Mouse (Mus musculus): ENCODE measurements around the gene Pde3b. TPM values are rescaled to one million over a fixed set of nuclear protein-coding genes. Genes with fewer than 3 reads are reported as not detected.
"Not testable (repeated sequence)": the region's sequence is repeated elsewhere in the genome, so short reads cannot be mapped to it uniquely, and the experiment has no call there.

Pde3b gene
- polyA plus RNA-seq (2016; fragmentation: Nextera tagmentation; extraction: Ambion mirVana), result 5.1 and 5.2 TPM in 2 replicates

- Histone ChIP-seq H3K27ac (peak within 1 kb of the TSS; percentile 69), H3K4me2 (peak within 1 kb of the TSS; percentile 96), H3K9me3 (replicated peaks) (no peaks in the 10 kb centered on the region), H3K36me3 (no peaks in the 10 kb centered on the region), H3K9ac (peak within 1 kb of the TSS; percentile 81), H3K27me3 (replicated peaks) (peaks cover 27% of the 10 kb centered on the region), H3K4me1 (peaks cover 19% of the 10 kb centered on the region; the same call in 1 of the 2 replicates), H3K4me3 (peak within 1 kb of the TSS; percentile 77)
- peak; percentile 81 for ATAC-seq
- WGBS (ENCODE audit: insufficient replicate concordance), result 2% methylated on average over 67 of the region's 70 CpGs
Observed at GRCm38 (mm10) chr7:114414421-114415335, at the start of gene Pde3b. Pde3b (plus strand) TSS chr7:114415281.

DNA sequence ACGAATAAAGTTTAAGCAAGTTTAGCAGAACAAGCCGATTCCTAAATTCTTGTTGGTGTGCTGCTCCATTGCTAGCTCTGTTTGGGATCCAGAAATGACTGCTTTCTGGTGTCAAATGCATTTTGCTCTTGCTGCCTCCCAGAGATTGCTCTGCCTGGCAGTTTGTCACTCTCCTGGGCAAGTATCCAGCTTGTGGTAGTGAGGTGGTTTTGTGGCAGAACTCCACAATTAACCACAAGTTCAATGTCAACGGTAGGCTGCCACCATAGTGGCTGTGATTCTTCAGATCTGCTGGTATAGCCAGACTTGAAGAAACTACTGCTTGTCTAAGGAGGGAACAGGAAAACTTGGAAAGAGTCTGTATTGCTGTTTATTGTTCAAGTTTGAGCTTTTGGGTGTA is 13.0 kb upstream of the Pde3b start:
- no peak for ATAC-seq

DNA sequence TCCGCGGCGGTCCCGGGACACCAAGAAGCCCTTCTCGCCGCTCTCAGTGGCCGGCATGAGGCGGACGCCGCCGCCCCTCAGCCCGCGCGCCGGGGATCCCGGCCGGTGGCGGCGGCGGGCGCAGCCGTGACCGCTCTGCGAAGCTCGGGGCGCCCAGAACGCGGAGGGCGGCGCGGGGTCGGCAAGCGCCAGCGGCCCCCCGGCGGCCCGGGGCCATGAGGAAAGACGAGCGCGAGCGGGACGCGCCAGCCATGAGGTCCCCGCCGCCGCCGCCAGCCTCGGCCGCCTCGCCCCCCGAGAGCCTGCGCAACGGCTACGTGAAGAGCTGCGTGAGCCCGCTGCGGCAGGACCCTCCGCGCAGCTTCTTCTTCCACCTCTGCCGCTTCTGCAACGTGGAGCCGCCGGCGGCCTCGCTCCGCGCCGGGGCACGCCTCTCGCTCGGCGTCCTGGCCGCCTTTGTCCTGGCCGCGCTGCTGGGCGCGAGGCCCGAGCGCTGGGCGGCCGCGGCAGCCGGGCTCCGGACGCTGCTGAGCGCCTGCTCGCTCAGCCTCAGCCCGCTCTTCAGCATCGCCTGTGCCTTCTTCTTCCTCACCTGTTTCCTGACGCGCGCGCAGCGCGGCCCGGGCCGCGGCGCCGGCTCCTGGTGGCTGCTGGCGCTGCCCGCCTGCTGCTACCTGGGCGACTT is 397 bp downstream of the Pde3b start:
- peaks cover 27% of the 10 kb centered on the region for H3K27me3 ChIP-seq (replicated peaks)
- under 1% methylated on average over 75 of the region's 103 CpGs for WGBS (ENCODE audit: insufficient replicate concordance)
- peak overlapping the region; percentile 81 for H3K9ac ChIP-seq
- H3K4me3 ChIP-seq, result peak overlapping the region; percentile 77
- peak overlapping the region; percentile 69 for H3K27ac ChIP-seq
- H3K36me3 ChIP-seq, result no peaks in the 10 kb centered on the region
- no peaks in the 10 kb centered on the region for H3K9me3 ChIP-seq (replicated peaks)
- H3K4me1 ChIP-seq, result peaks cover 19% of the 10 kb centered on the region; the same call in 1 of the 2 replicates
- peak overlapping the region; percentile 96 for H3K4me2 ChIP-seq
- peak; percentile 64 for ATAC-seq

More for the DNA sequence above, 13.0 kb upstream of the Pde3b start:
- 60% methylated on average over 3 of the region's 3 CpGs for WGBS (ENCODE audit: insufficient replicate concordance)
- no peak overlapping the region for H3K4me2 ChIP-seq
- H3K9ac ChIP-seq, result no peak overlapping the region
- H3K27ac ChIP-seq, result no peak overlapping the region
- H3K36me3 ChIP-seq, result no peaks in the 10 kb centered on the region
- no peaks in the 10 kb centered on the region for H3K27me3 ChIP-seq (replicated peaks)
- H3K4me3 ChIP-seq, result no peak overlapping the region
- H3K9me3 ChIP-seq (replicated peaks), result no peaks in the 10 kb centered on the region
- H3K4me1 ChIP-seq, result no peaks in the 10 kb centered on the region

DNA sequence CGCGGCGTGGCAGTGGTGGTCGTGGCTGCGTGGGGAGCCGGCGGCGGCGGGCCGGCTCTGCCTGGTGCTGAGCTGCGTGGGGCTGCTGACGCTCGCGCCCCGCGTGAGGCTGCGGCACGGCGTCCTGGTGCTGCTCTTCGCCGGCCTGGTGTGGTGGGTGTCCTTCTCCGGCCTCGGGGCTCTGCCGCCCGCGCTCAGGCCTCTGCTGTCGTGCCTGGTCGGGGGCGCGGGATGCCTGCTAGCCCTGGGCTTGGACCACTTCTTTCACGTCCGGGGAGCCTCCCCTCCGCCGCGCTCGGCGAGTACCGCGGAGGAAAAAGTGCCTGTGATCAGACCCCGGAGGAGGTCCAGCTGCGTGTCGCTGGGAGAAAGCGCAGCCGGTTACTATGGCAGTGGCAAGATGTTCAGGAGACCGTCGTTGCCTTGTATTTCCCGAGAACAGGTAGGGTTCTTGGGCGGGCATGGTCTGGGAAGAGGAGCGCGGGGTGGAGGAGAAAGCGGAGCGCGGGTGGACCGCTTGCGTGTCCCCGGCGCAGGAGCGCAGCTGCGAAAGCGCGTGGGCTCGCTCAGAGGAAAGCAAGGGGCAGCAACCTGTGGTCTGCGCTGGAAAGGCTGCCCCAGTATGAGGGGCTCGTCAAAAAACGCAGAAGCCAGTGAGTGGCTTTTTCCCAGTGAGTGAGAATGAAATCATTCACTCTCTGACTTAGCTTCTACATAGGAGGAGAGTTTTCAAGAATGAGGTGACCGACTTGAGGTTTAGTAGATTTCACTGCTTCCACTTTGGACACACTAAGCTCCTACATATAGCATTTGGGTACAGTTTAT is 1.2 kb downstream of the Pde3b start:
- peak overlapping the region; percentile 96 for H3K4me2 ChIP-seq
- peaks cover 27% of the 10 kb centered on the region for H3K27me3 ChIP-seq (replicated peaks)
- no peaks in the 10 kb centered on the region for H3K9me3 ChIP-seq (replicated peaks)
- H3K36me3 ChIP-seq, result no peaks in the 10 kb centered on the region
- WGBS (ENCODE audit: insufficient replicate concordance), result under 1% methylated on average over 45 of the region's 66 CpGs
- peaks cover 19% of the 10 kb centered on the region; the same call in 1 of the 2 replicates for H3K4me1 ChIP-seq
- peak overlapping the region; percentile 77 for H3K4me3 ChIP-seq
- H3K9ac ChIP-seq, result peak overlapping the region; percentile 81
- peak overlapping the region; percentile 69; the same call in 1 of the 2 replicates for H3K27ac ChIP-seq
- ATAC-seq, result peak; percentile 21; the same call in 1 of the 2 replicates

DNA sequence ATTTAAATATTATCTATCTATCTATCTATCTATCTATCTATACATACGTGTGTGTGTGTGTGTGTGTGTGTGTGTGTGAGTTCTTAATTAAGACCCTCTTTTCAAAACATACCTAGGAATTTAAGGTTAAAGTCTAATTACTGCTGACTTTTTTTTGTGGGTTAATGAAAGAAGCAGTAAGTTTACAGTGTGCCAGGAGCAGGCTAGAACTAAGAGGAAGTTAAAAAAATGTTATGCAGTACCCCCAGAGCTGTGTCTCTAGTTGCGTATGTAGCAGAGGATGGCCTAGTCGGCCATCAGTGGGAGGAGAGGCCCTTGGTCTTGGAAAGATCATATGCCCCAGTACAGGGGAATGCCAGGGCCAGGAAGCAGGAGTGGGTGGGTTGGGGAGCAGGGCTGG is 4.2 kb downstream of the Pde3b start:
- ATAC-seq; H3K36me3 ChIP-seq; H3K27ac ChIP-seq; H3K4me3 ChIP-seq; H3K4me2 ChIP-seq; H3K9me3 ChIP-seq (replicated peaks); H3K9ac ChIP-seq: not testable (repeated sequence)
- Histone ChIP-seq H3K27me3 (replicated peaks) (peaks cover 23% of the 10 kb centered on the region), H3K4me1 (peaks cover 19% of the 10 kb centered on the region; the same call in 1 of the 2 replicates)
- 46% methylated on average over 3 of the region's 3 CpGs for WGBS (ENCODE audit: insufficient replicate concordance)

DNA sequence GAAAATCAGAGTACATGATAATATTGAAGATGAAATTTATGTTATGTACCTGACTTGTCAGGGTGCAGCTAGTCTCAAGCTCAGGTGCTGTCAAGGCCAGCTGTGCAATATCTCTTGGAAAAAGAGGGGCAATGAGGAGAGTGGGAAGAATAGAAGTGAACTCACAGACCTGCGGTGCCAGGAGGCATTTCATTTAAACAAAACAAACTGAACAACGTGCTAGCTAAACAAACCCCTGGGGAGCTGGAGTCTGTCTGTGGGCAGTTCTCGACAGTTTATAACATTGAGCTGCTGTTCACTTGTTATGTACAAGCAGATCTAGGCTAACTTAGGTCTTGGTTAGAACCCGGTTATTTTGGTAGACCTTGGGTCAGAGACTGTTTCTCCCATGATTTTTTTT is 5.8 kb downstream of the Pde3b start:
- WGBS (ENCODE audit: insufficient replicate concordance), result 63% methylated on average over 4 of the region's 4 CpGs
- no peak overlapping the region for H3K4me2 ChIP-seq
- H3K36me3 ChIP-seq, result no peaks in the 10 kb centered on the region
- H3K9ac ChIP-seq, result no peak overlapping the region
- no peak overlapping the region for H3K27ac ChIP-seq
- H3K27me3 ChIP-seq (replicated peaks), result peaks cover 8% of the 10 kb centered on the region
- no peak for ATAC-seq
- H3K4me1 ChIP-seq, result peaks cover 22% of the 10 kb centered on the region; the same call in 1 of the 2 replicates
- no peak overlapping the region for H3K4me3 ChIP-seq
- H3K9me3 ChIP-seq (replicated peaks), result no peaks in the 10 kb centered on the region

DNA sequence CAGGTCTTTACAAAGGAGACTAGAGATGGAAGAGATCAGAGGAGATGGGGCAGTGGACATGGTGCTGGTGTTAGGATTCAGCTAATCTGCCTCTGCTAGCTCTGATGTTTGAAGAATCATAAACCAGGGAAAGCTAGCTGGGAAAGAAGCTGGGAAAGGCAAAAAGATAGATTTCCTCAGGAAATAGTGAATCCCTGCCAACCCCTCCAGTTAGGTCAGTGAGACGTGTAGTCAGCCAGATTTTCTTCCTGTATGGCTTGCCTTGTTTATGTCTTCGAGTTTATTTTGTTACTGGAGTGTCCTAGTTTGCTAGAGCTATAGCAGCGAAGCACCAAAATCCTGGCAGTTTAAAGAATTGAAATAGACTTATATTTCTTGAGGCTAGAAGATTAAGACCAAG is 7.1 kb downstream of the Pde3b start:
- Histone ChIP-seq H3K9me3 (replicated peaks) (no peaks in the 10 kb centered on the region), H3K4me1 (peaks cover 13% of the 10 kb centered on the region; the same call in 1 of the 2 replicates), H3K9ac (no peak overlapping the region), H3K4me2 (no peak overlapping the region), H3K36me3 (no peaks in the 10 kb centered on the region), H3K4me3 (no peak overlapping the region), H3K27ac (no peak overlapping the region), H3K27me3 (replicated peaks) (no peaks in the 10 kb centered on the region)
- no peak for ATAC-seq
- 58% methylated on average over 3 of the region's 3 CpGs for WGBS (ENCODE audit: insufficient replicate concordance)

- H3K9ac ChIP-seq, result no peak overlapping the region
- ATAC-seq, result no peak
- no peak overlapping the region for H3K27ac ChIP-seq
- H3K27me3 ChIP-seq (replicated peaks), result no peaks in the 10 kb centered on the region
- no peak overlapping the region for H3K4me2 ChIP-seq
- H3K36me3 ChIP-seq, result no peaks in the 10 kb centered on the region
- 68% methylated on average over 5 of the region's 5 CpGs for WGBS (ENCODE audit: insufficient replicate concordance)
- no peaks in the 10 kb centered on the region for H3K9me3 ChIP-seq (replicated peaks)
- H3K4me1 ChIP-seq, result peaks cover 7% of the 10 kb centered on the region; the same call in 1 of the 2 replicates
- H3K4me3 ChIP-seq, result no peak overlapping the region
Observed at GRCm38 (mm10) chr7:114429768-114430167, 14.7 kb downstream of the Pde3b start.

DNA sequence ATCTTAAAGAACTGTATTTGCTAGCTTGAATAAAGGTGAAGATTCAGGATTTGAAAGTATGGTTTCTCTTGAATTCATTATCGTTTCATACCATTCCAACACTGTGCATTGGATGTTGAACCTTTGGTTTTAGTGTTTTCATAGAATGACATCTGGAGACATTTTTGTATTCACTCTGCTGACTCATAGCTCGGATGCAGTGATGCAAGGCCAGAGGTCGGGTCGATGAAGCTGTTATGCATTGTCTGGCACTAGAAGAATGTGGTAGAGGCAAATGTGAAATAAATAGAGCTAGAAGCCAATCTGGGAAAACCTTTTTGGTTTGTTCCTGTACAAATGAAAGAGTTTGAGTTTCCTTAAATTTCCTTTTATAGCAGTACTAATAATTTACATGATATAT is 16.9 kb downstream of the Pde3b start:
- ATAC-seq, result no peak
- H3K4me2 ChIP-seq, result no peak overlapping the region
- H3K4me1 ChIP-seq, result peaks cover 5% of the 10 kb centered on the region; the same call in 1 of the 2 replicates
- no peaks in the 10 kb centered on the region for H3K9me3 ChIP-seq (replicated peaks)
- no peaks in the 10 kb centered on the region for H3K27me3 ChIP-seq (replicated peaks)
- WGBS (ENCODE audit: insufficient replicate concordance), result 62% methylated on average over 4 of the region's 4 CpGs
- H3K9ac ChIP-seq, result no peak overlapping the region
- H3K36me3 ChIP-seq, result no peaks in the 10 kb centered on the region
- H3K27ac ChIP-seq, result no peak overlapping the region
- H3K4me3 ChIP-seq, result no peak overlapping the region

GRCm38 (mm10) chr7:114439726-114440125 is 24.6 kb downstream of the Pde3b start:
- H3K9ac ChIP-seq, result no peak overlapping the region
- ATAC-seq, result no peak
- H3K27ac ChIP-seq, result no peak overlapping the region
- H3K36me3 ChIP-seq, result no peaks in the 10 kb centered on the region
- WGBS (ENCODE audit: insufficient replicate concordance), result 30% methylated on average over 1 of the region's 1 CpGs
- H3K4me1 ChIP-seq, result peaks cover 7% of the 10 kb centered on the region; the same call in 1 of the 2 replicates
- H3K4me2 ChIP-seq, result no peak overlapping the region
- no peaks in the 10 kb centered on the region for H3K27me3 ChIP-seq (replicated peaks)
- no peak overlapping the region for H3K4me3 ChIP-seq
- H3K9me3 ChIP-seq (replicated peaks), result no peaks in the 10 kb centered on the region

- Histone ChIP-seq H3K9ac (no peak overlapping the region), H3K4me2 (no peak overlapping the region), H3K4me1 (peaks cover 7% of the 10 kb centered on the region; the same call in 1 of the 2 replicates), H3K36me3 (no peaks in the 10 kb centered on the region), H3K27me3 (replicated peaks) (no peaks in the 10 kb centered on the region), H3K4me3 (no peak overlapping the region), H3K27ac (no peak overlapping the region), H3K9me3 (replicated peaks) (no peaks in the 10 kb centered on the region)
- no peak for ATAC-seq
- WGBS (ENCODE audit: insufficient replicate concordance), result 67% methylated on average over 1 of the region's 1 CpGs
Observed at GRCm38 (mm10) chr7:114440494-114440893, 25.4 kb downstream of the Pde3b start.

All from liver, embryonic 12.5 days (tissue).